Mouse (Mus musculus) forebrain, postnatal 0 days (tissue): ENCODE measurements at regions not wholly inside any gene's neighbourhood (a gene's known extent, or its start where the extent isn't known, plus 50 kb on each side); places are given as distances from the start of the nearest gene placed in this dataset.

Source experiments
- ATAC-seq: fragments of 200-750 bp; cut with Nextera tagmentation; 2 replicates; pipeline ENCODE4 v1.8.0; 2017; ENCODE audit warnings: mild to moderate bottlenecking, moderate library complexity
- DNase-seq: peaks from one replicate; pipeline ENCODE4 v3.0.0-alpha.2; 2015
- H3K27ac ChIP-seq: fragments of 300-500 bp; sonication (generic); 2 replicates; pipeline ENCODE4 v1.5.1; 2014; ENCODE audit warnings: low read depth, mild to moderate bottlenecking, antibody characterized with exemption, low read length, moderate library complexity, mixed read lengths
- H3K27me3 ChIP-seq: fragments of 300-500 bp; sonication (generic); 2 replicates; pipeline ENCODE4 v1.6.1; 2014; ENCODE audit warnings: mild to moderate bottlenecking, low read length, mixed read lengths; ENCODE audit not compliant: insufficient read depth
- H3K36me3 ChIP-seq: fragments of 300-500 bp; sonication (generic); 2 replicates; pipeline ENCODE4 v1.6.1; 2014; ENCODE audit warnings: mild to moderate bottlenecking, moderate library complexity; ENCODE audit not compliant: insufficient read depth
- H3K4me1 ChIP-seq: fragments of 300-500 bp; sonication (generic); 2 replicates; pipeline ENCODE4 v1.6.1; 2014; ENCODE audit warnings: antibody characterized with exemption; ENCODE audit not compliant: insufficient read depth
- H3K4me2 ChIP-seq: fragments of 300-500 bp; sonication (generic); 2 replicates; pipeline ENCODE4 v1.6.1; 2014; ENCODE audit warnings: low read depth, mild to moderate bottlenecking, moderate library complexity
- H3K4me3 ChIP-seq: fragments of 300-500 bp; sonication (generic); 2 replicates; pipeline ENCODE4 v1.5.1; 2014; ENCODE audit warnings: low read depth, low read length, mixed read lengths
- H3K9ac ChIP-seq: fragments of 300-500 bp; sonication (generic); 2 replicates; pipeline ENCODE4 v1.6.1; 2014; ENCODE audit warnings: mild to moderate bottlenecking
- H3K9me3 ChIP-seq: fragments of 300-500 bp; sonication (generic); 2 replicates; pipeline ENCODE4 v1.6.1; 2016; ENCODE audit warnings: low read length
- CTCF ChIP-seq: sonication (generic); IDR thresholded peaks from 2 replicates; pipeline ENCODE4 v1.5.1; 2016; ENCODE audit warnings: antibody characterized with exemption, control low read depth, low read depth
- WGBS: fragments of 180-500 bp; shearing (Covaris S2); extraction: QIAGEN DNeasy Blood & Tissue Kit; methylation state at CpG from one replicate; pipeline ENCODE4 v1.1.7; 2014; 5-methylcytosine and 5-hydroxymethylcytosine counted together

DNA sequence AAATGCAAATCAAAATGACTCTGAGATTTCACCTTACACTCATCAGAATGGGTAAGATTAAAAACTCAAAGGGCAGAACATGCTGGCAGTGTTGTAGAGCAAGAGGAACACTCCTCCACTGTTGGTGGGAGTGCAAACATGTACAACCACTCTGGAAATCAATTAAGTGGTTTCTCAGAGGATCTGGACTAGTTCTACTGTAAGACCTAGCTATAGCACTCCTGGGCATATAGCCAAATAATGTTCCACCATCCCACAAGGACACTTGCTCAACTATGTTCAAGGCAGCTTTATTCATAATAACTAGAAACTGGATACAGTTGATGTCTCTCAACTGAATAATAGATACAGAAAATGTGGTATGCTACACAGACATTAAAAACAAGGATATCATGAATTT is 532.9 kb downstream of the Lipi start:
- H3K27ac ChIP-seq = no peak overlapping the region
- no peak for ATAC-seq
- no peaks in the 10 kb centered on the region for H3K27me3 ChIP-seq
- no peaks in the 10 kb centered on the region for H3K36me3 ChIP-seq
- no peak overlapping the region for H3K4me3 ChIP-seq
- no peak for DNase-seq
- no peak overlapping the region for H3K9ac ChIP-seq
- H3K9me3 ChIP-seq = no peaks in the 10 kb centered on the region
- no peak overlapping the region for H3K4me2 ChIP-seq
- H3K4me1 ChIP-seq = no peaks in the 10 kb centered on the region
- TF ChIP-seq CTCF = no peak

DNA sequence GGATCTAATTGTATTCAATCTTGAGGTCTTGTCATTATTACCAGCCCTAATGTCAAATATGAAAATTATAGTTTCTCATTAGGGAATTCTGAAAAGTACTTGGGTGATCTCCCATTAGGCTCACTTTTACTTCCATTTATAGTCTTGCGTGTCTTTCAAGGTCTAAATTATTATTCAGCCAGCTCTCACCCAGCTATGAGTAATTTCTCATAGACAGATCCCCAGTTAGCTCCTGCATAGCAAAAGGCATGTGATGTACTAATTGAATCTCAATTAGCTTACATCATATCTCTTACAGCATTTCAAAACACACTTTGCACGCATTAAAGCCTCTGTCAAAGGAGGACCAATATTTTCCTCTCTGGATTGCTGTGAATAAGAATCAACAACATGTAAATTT is 539.9 kb downstream of the Lipi start:
- Histone ChIP-seq H3K27ac (no peak overlapping the region), H3K4me1 (no peaks in the 10 kb centered on the region), H3K36me3 (no peaks in the 10 kb centered on the region), H3K9ac (no peak overlapping the region), H3K27me3 (no peaks in the 10 kb centered on the region), H3K4me3 (no peak overlapping the region), H3K4me2 (no peak overlapping the region), H3K9me3 (no peaks in the 10 kb centered on the region)
- ATAC-seq (peak; percentile 65; the same call in 1 of the 2 replicates), DNase-seq (no peak)
- TF ChIP-seq CTCF = no peak
- 73% methylated on average over 2 of the region's 2 CpGs for WGBS
